Mouse (Mus musculus): ENCODE measurements around the gene Trmt1.

Gene Trmt1

GRCm38 (mm10) chr8:84693332-84693731, 7.2 kb downstream of the Trmt1 start:
- in situ Hi-C loops (cut with MboI), result no loop called here

GRCm38 (mm10) chr8:84695140-84695539, 9.0 kb downstream of the Trmt1 start:
- in situ Hi-C loops (cut with MboI), result no loop called here

GRCm38 (mm10) chr8:84697166-84698130, 11.3 kb downstream of the Trmt1 start:
- in situ Hi-C loops (cut with MboI), result no loop called here

- in situ Hi-C loops (cut with MboI), result no loop called here
Observed at GRCm38 (mm10) chr8:84698288-84698687, 12.2 kb downstream of the Trmt1 start.

GRCm38 (mm10) chr8:84698929-84699401, 12.9 kb downstream of the Trmt1 start:
- in situ Hi-C loops (cut with MboI), result no loop called here

GRCm38 (mm10) chr8:84699861-84700322, 13.8 kb downstream of the Trmt1 start:
- in situ Hi-C loops (cut with MboI), result no loop called here

- in situ Hi-C loops (cut with MboI), result no loop called here
Observed at GRCm38 (mm10) chr8:84700526-84700925, 14.4 kb downstream of the Trmt1 start.

GRCm38 (mm10) chr8:84700941-84701911, 15.1 kb downstream of the Trmt1 start, which contains the start of gene Lyl1:
Lyl1 (plus strand) TSS chr8:84701457.
- in situ Hi-C loops (cut with MboI), result no loop called here

- in situ Hi-C loops (cut with MboI), result no loop called here
Observed at GRCm38 (mm10) chr8:84702561-84702960, 16.5 kb downstream of the Trmt1 start.

- in situ Hi-C loops (cut with MboI), result no loop called here
Observed at GRCm38 (mm10) chr8:84702963-84703465, 16.9 kb downstream of the Trmt1 start.

GRCm38 (mm10) chr8:84703466-84704249, 17.6 kb downstream of the Trmt1 start:
- in situ Hi-C loops (cut with MboI), result no loop called here

- in situ Hi-C loops (cut with MboI), result no loop called here
Observed at GRCm38 (mm10) chr8:84704356-84704755, 18.2 kb downstream of the Trmt1 start.

GRCm38 (mm10) chr8:84704867-84705831, 19.0 kb downstream of the Trmt1 start:
- in situ Hi-C loops (cut with MboI), result loop anchor here (5.0 kb wide), 1 partner anchor 107 kb away; no protein-coding TSS in a partner anchor

GRCm38 (mm10) chr8:84705960-84706359, 19.9 kb downstream of the Trmt1 start:
- in situ Hi-C loops (cut with MboI), result loop anchor here (5.0 kb wide), 1 partner anchor 106 kb away; no protein-coding TSS in a partner anchor

- in situ Hi-C loops (cut with MboI), result loop anchor here (5.0 kb wide), 1 partner anchor 106 kb away; no protein-coding TSS in a partner anchor
Observed at GRCm38 (mm10) chr8:84706610-84707266, 20.6 kb downstream of the Trmt1 start.

GRCm38 (mm10) chr8:84707267-84707883, 21.3 kb downstream of the Trmt1 start:
- in situ Hi-C loops (cut with MboI), result loop anchor here (5.0 kb wide), 1 partner anchor 105 kb away; no protein-coding TSS in a partner anchor

- in situ Hi-C loops (cut with MboI), result loop anchor here (5.0 kb wide), 1 partner anchor 104 kb away; no protein-coding TSS in a partner anchor
Observed at GRCm38 (mm10) chr8:84708071-84708541, 22.0 kb downstream of the Trmt1 start.
